Mouse (Mus musculus) forebrain, embryonic 12.5 days (tissue): Measurements from ENCODE around the gene Camsap3. TPM values are rescaled to one million over a fixed set of nuclear protein-coding genes. Genes with fewer than 3 reads are reported as not detected.

Source experiments
- ATAC-seq: fragments of 200-750 bp; cut with Nextera tagmentation; 2 replicates; pipeline ENCODE4 v1.8.0; 2017; ENCODE audit warnings: moderate TSS enrichment; ENCODE audit not compliant: low FRiP score
- H3K27ac ChIP-seq: fragments of 300-500 bp; sonication (generic); 2 replicates; pipeline ENCODE4 v1.5.1; 2016; ENCODE audit warnings: mild to moderate bottlenecking
- H3K27me3 ChIP-seq: fragments of 300-500 bp; sonication (generic); 2 replicates; pipeline ENCODE4 v1.6.1; 2016; ENCODE audit warnings: mild to moderate bottlenecking
- H3K36me3 ChIP-seq: fragments of 300-500 bp; sonication (generic); replicated peaks from 2 replicates; pipeline ENCODE4 v1.6.1; 2016; ENCODE audit warnings: mild to moderate bottlenecking
- H3K4me1 ChIP-seq: fragments of 300-500 bp; sonication (generic); 2 replicates; pipeline ENCODE4 v1.6.1; 2016
- H3K4me2 ChIP-seq: fragments of 300-500 bp; sonication (generic); 2 replicates; pipeline ENCODE4 v1.6.1; 2016; ENCODE audit warnings: mild to moderate bottlenecking, moderate library complexity
- H3K4me3 ChIP-seq: fragments of 300-500 bp; sonication (generic); replicated peaks from 2 replicates; pipeline ENCODE4 v1.5.1; 2016; ENCODE audit warnings: mild to moderate bottlenecking
- H3K9ac ChIP-seq: fragments of 300-500 bp; sonication (generic); 2 replicates; pipeline ENCODE4 v1.6.1; 2016; ENCODE audit warnings: mild to moderate bottlenecking
- H3K9me3 ChIP-seq: fragments of 300-500 bp; sonication (generic); 2 replicates; pipeline ENCODE4 v1.6.1; 2016
- WGBS: fragments of 180-500 bp; shearing (Covaris S2); methylation state at CpG from one replicate; pipeline ENCODE4 v1.1.7; 2016; 5-methylcytosine and 5-hydroxymethylcytosine counted together
- polyA plus RNA-seq: library from polyadenylated mRNA; unstranded; fragments of >200 nt; fragmentation: Nextera tagmentation; extraction: Ambion mirVana; gene quantifications from 2 replicates; pipeline ENCODE4 v1.2.1, GENCODE M21; 2016

Camsap3 gene
- polyA plus RNA-seq, 1 experiment from 2014 or later: 20.3 TPM

GRCm38 (mm10) chr8:3646824-3647531 lies 59.9 kb downstream of the Camsap3 start:
- no peaks in the 10 kb centered on the region for H3K36me3 ChIP-seq
- H3K27me3 ChIP-seq: no peaks in the 10 kb centered on the region
- H3K4me3 ChIP-seq: no peak overlapping the region
- no peak overlapping the region for H3K9ac ChIP-seq
- H3K9me3 ChIP-seq: no peaks in the 10 kb centered on the region
- H3K4me1 ChIP-seq: no peaks in the 10 kb centered on the region
- H3K4me2 ChIP-seq: no peak overlapping the region
- no peak overlapping the region for H3K27ac ChIP-seq
- ATAC-seq: no peak
- WGBS: 83% methylated on average over 6 of the region's 6 CpGs

DNA sequence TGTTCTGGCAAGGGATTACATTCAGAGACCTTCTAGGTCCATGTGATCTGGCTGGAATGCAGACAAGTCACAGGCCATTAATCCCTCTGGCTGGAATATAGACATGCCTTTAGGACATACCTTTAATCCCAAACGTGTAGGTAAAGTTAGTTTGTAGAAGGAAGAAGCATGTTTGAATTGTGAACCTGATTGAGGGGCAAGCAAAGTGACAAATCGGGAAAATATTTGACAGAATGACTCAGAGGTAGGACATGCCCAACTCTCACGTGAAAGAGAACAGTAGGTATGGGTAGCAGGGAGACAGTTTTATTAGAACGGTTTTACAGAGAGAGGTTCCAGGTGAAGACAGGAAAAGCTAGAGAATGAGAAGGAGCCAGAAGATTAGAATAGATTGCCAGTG lies 60.5 kb downstream of the Camsap3 start:
- WGBS: 79% methylated on average over 4 of the region's 4 CpGs
- Histone ChIP-seq H3K27me3 (no peaks in the 10 kb centered on the region), H3K36me3 (no peaks in the 10 kb centered on the region), H3K4me2 (no peak overlapping the region), H3K27ac (no peak overlapping the region), H3K4me1 (no peaks in the 10 kb centered on the region), H3K9me3 (no peaks in the 10 kb centered on the region), H3K4me3 (no peak overlapping the region), H3K9ac (no peak overlapping the region)
- ATAC-seq: no peak

- H3K4me2 ChIP-seq: no peak overlapping the region
- no peaks in the 10 kb centered on the region for H3K9me3 ChIP-seq
- no peak overlapping the region for H3K9ac ChIP-seq
- no peaks in the 10 kb centered on the region for H3K4me1 ChIP-seq
- no peaks in the 10 kb centered on the region for H3K36me3 ChIP-seq
- no peak for ATAC-seq
- no peak overlapping the region for H3K4me3 ChIP-seq
- 73% methylated on average over 2 of the region's 2 CpGs for WGBS
- no peak overlapping the region for H3K27ac ChIP-seq
- H3K27me3 ChIP-seq: no peaks in the 10 kb centered on the region
Measured at GRCm38 (mm10) chr8:3648268-3648667, 61.2 kb downstream of the Camsap3 start.

GRCm38 (mm10) chr8:3648990-3649389 lies 61.9 kb downstream of the Camsap3 start:
- Histone ChIP-seq H3K4me1 (no peaks in the 10 kb centered on the region), H3K4me3 (no peak overlapping the region), H3K9ac (no peak overlapping the region), H3K36me3 (no peaks in the 10 kb centered on the region), H3K27me3 (no peaks in the 10 kb centered on the region), H3K27ac (no peak overlapping the region), H3K9me3 (no peaks in the 10 kb centered on the region), H3K4me2 (no peak overlapping the region)
- WGBS: 35% methylated on average over 1 of the region's 1 CpGs
- no peak for ATAC-seq

DNA sequence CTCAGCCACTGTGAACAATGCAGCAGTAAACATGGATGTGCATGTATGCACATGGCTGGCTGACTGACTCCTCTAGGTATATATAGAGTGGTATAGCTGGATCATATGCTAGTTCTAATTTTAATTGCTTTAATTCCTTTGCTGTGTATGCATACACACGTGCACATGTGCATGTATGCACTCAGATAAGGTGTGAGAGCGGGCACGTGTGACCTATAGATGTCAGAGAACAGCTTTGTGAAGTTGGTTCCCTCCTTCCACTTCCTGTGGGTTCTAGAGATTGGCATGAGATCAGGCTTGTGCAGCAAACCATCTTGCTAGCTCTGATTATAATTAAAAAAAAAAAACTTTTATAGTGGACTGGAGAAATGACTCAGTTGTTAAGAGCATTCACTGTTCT lies 65.8 kb downstream of the Camsap3 start:
- H3K27ac ChIP-seq: no peak overlapping the region
- H3K36me3 ChIP-seq: no peaks in the 10 kb centered on the region
- H3K27me3 ChIP-seq: no peaks in the 10 kb centered on the region
- H3K9me3 ChIP-seq: no peaks in the 10 kb centered on the region
- no peak overlapping the region for H3K9ac ChIP-seq
- H3K4me2 ChIP-seq: no peak overlapping the region
- peaks cover 10% of the 10 kb centered on the region for H3K4me1 ChIP-seq
- H3K4me3 ChIP-seq: no peak overlapping the region
- ATAC-seq: no peak
- WGBS: 71% methylated on average over 3 of the region's 3 CpGs

DNA sequence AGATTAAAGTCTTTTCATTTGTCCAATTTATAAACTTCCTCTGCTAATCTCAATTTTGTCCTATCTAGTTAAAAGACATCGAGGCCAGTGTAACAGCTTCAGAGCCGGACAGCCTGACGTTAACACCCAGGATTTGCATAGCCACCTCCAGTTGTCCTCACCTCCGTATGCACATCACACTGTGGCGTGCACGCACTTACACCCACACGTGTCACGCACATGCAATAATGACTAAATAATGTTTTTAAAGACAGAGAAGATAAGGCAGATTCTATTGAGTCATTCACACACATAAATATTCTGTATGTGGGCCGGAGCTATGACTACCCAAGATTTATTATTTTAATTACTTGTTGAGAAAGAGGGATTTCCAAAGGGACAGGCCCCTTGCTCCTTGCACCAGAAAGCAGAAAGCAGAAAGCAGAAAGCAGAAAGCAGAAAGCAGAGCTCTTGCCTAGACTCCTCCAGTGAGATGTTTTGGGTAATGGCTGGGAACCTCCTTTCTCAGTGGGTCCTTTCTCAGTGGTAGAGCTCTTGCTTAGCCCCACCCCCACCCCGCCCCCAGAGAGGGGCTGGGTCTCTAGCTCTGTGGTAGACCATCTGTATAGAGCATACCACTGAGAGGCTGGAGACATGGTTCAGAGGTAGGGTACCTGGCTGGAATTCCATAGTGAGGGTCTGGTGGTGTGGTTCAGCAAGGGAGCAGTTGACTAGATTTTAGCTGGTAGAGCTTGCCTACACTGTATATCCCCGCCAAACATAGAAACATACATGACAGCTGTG lies 67.8 kb downstream of the Camsap3 start:
- peaks cover 10% of the 10 kb centered on the region for H3K4me1 ChIP-seq
- H3K27ac ChIP-seq: no peak overlapping the region
- no peaks in the 10 kb centered on the region for H3K9me3 ChIP-seq
- H3K27me3 ChIP-seq: no peaks in the 10 kb centered on the region
- WGBS: 78% methylated on average over 11 of the region's 11 CpGs
- H3K4me2 ChIP-seq: no peak overlapping the region
- ATAC-seq: no peak
- no peak overlapping the region for H3K4me3 ChIP-seq
- no peak overlapping the region for H3K9ac ChIP-seq
- no peaks in the 10 kb centered on the region for H3K36me3 ChIP-seq

GRCm38 (mm10) chr8:3655526-3655925 lies 68.4 kb downstream of the Camsap3 start, which contains the start of gene Retn:
Retn (plus strand) TSS chr8:3655770.
- Histone ChIP-seq H3K9ac (no peak within 1 kb of the TSS), H3K4me2 (no peak within 1 kb of the TSS), H3K4me3 (no peak within 1 kb of the TSS), H3K27me3 (no peaks in the 10 kb centered on the region), H3K36me3 (no peaks in the 10 kb centered on the region), H3K4me1 (peaks cover 10% of the 10 kb centered on the region), H3K27ac (no peak within 1 kb of the TSS), H3K9me3 (no peaks in the 10 kb centered on the region)
- WGBS: 86% methylated on average over 3 of the region's 3 CpGs
- ATAC-seq: no peak

DNA sequence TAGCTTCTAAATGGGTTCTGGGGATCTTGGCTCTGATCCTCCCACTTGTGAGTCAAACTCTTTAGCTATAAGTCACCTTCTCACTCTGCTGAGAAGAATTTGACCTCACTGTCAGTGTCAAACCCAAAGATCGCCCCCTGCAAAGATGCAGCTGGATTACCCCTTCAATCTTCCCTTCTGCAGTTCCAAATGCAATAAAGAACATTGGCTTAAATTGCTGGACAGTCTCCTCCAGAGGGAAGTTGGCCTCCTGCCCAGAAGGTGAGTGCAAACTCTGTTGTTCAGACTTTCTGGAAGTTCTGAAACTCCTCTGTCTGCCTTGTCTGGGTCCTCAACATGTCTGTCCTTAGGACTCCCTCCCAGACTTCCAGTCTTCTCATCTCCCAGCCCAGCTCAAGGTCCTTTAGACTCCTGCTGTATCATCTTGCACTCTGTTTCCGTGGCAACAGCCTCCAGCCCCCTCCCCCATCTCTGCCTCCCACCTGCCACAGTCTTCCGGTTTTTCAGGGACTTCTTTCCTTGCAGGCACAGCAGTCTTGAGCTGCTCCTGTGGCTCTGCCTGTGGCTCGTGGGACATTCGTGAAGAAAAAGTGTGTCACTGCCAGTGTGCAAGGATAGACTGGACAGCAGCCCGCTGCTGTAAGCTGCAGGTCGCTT lies 69.8 kb downstream of the Camsap3 start:
- no peaks in the 10 kb centered on the region for H3K36me3 ChIP-seq
- H3K9me3 ChIP-seq: no peaks in the 10 kb centered on the region
- peak; percentile 76; the same call in 1 of the 2 replicates for ATAC-seq
- 20% methylated on average over 7 of the region's 7 CpGs for WGBS
- H3K4me2 ChIP-seq: peak overlapping the region; percentile 40
- H3K9ac ChIP-seq: no peak overlapping the region; the same call in 1 of the 2 replicates
- H3K27ac ChIP-seq: 0 out of 2 replicates have a peak overlapping the region, but pooled peaks have one; percentile 19
- no peak overlapping the region for H3K4me3 ChIP-seq
- peaks cover 10% of the 10 kb centered on the region for H3K4me1 ChIP-seq
- no peaks in the 10 kb centered on the region for H3K27me3 ChIP-seq

Other genes with a start within 250 kb of the Camsap3 start
- gene A430078G23Rik, start 233.9 kb upstream of the Camsap3 start, polyA plus RNA-seq: 0.06 TPM in 1 of 2 replicates, not detected in the other
- 13.4 and 14.2 TPM in 2 replicates for gene Arhgef18, start 194.3 kb upstream of the Camsap3 start, polyA plus RNA-seq
- 3.7 and 4.4 TPM in 2 replicates for gene Pex11g, start 119.6 kb upstream of the Camsap3 start, polyA plus RNA-seq
- not detected in 2 replicates for gene Tex45, start 116.4 kb upstream of the Camsap3 start, polyA plus RNA-seq
- gene Zfp358, start 94.2 kb upstream of the Camsap3 start, polyA plus RNA-seq: 69.3 and 78.4 TPM in 2 replicates
- gene Mcoln1, start 86.8 kb upstream of the Camsap3 start, polyA plus RNA-seq: 68.5 and 72.4 TPM in 2 replicates
- 22.7 and 24.2 TPM in 2 replicates for gene Pnpla6, start 71.9 kb upstream of the Camsap3 start, polyA plus RNA-seq
- gene C330021F23Rik, start 19.3 kb upstream of the Camsap3 start, polyA plus RNA-seq: 2.9 and 3.1 TPM in 2 replicates
- 65.8 and 68.7 TPM in 2 replicates for gene Xab2, start 34.0 kb downstream of the Camsap3 start, polyA plus RNA-seq
- gene Pet100, start 34.3 kb downstream of the Camsap3 start, polyA plus RNA-seq: 115 and 121 TPM in 2 replicates
- 0.43 TPM in 1 of 2 replicates, not detected in the other for gene Pcp2, start 38.3 kb downstream of the Camsap3 start, polyA plus RNA-seq
- 28.7 and 29.3 TPM in 2 replicates for gene Stxbp2, start 43.7 kb downstream of the Camsap3 start, polyA plus RNA-seq
- 0.32 and 0.46 TPM in 2 replicates for gene Retn, start 68.5 kb downstream of the Camsap3 start, polyA plus RNA-seq
- 0.13 TPM in 1 of 2 replicates, not detected in the other for gene Mcemp1, start 78.5 kb downstream of the Camsap3 start, polyA plus RNA-seq
- 6.7 and 7.0 TPM in 2 replicates for gene Fcor, start 85.1 kb downstream of the Camsap3 start, polyA plus RNA-seq
- 44.6 and 44.8 TPM in 2 replicates for gene Trappc5, start 89.0 kb downstream of the Camsap3 start, polyA plus RNA-seq
- gene Fcer2a, start 106.9 kb downstream of the Camsap3 start, polyA plus RNA-seq: 0.35 and 0.89 TPM in 2 replicates
- not detected in 2 replicates for gene Clec4g, start 133.4 kb downstream of the Camsap3 start, polyA plus RNA-seq
- gene Cd209a, start 161.7 kb downstream of the Camsap3 start, polyA plus RNA-seq: not detected in 2 replicates